13 mouse cellular contexts compared by ENCODE assay signal in the genomic region with DNA sequence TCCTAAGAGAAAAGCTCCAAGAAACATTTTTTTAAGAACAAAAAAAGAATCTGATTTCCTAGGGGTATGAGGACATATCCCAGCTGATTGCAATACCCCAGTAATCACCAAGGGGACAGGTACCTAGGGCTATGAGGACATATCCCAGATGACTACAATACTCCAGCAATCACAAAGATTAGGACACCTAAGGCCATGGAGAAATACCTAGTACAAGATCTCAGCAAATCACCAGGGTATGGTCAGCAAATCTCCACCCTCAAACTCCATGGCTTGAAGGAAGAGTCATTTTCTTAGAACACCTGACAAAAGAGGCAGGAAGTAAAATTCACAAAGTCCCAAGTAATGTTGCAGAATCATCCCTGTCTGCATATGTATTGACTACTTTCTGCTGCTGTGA.
"Had no signal": no experiment of that assay in that cellular context is flagged by ENCODE, and none has a peak within 500 bp of the region (broad histone marks: within the 10 kb centered on the region; RNA-seq: fewer than 3 reads in every experiment).

No protein-coding gene starts in this region.

- H3K27me3 ChIP-seq: liver, embryonic 13.5 days; megakaryocyte, embryonic 14.5 days; midbrain, embryonic 13.5 days had no signal

- DNase-seq: kidney, postnatal 10 days; kidney, postnatal 36 days; layer of hippocampus, postnatal 36 days; liver, embryonic 13.5 days; lung, adult 2 months; lung, postnatal 14 days; lung, postnatal 4 days had no signal

- H3K4me3 ChIP-seq: left cerebral cortex, adult 2 months; liver, embryonic 13.5 days; megakaryocyte, embryonic 14.5 days; midbrain, embryonic 10.5 days; midbrain, embryonic 13.5 days had no signal

- H3K9ac ChIP-seq: liver, embryonic 13.5 days; midbrain, embryonic 13.5 days had no signal

- H3K36me3 ChIP-seq: liver, embryonic 13.5 days; midbrain, embryonic 10.5 days; midbrain, embryonic 13.5 days had no signal

- H3K9me3 ChIP-seq: liver, embryonic 13.5 days; megakaryocyte, embryonic 14.5 days; midbrain, embryonic 10.5 days; midbrain, embryonic 13.5 days had no signal

- H3K4me1 ChIP-seq: midbrain, embryonic 13.5 days had no signal

- ATAC-seq: midbrain, embryonic 13.5 days; midbrain, embryonic 16.5 days had no signal

- H3K4me2 ChIP-seq: liver, embryonic 13.5 days; midbrain, embryonic 13.5 days had no signal

- H3K27ac ChIP-seq: left cerebral cortex, adult 2 months; liver, embryonic 13.5 days; midbrain, embryonic 10.5 days; midbrain, embryonic 13.5 days; stomach, postnatal 0 days had no signal
